Mouse (Mus musculus) megakaryocyte, adult 5-6 weeks (primary cell): ENCODE data around the gene Rnf2. TPM values are rescaled to one million over a fixed set of nuclear protein-coding genes. Genes with fewer than 3 reads are reported as not detected.
A peak's percentile ranks its signal among the peaks of the same experiment; 100 is the strongest.
"Not testable (repeated sequence)": the region's sequence is repeated elsewhere in the genome, so short reads cannot be mapped to it uniquely, and the experiment has no call there.

Experiments
- ATAC-seq: 2 replicates; pipeline ENCODE4 v1.8.0; 2016; ENCODE audit warnings: mild to moderate bottlenecking, inconsistent platforms; ENCODE audit not compliant: poor library complexity, severe bottlenecking
- total RNA-seq, 2 experiments: library from RNA; stranded (forward) in 1 of 2; stranded (reverse) in 1 of 2; fragments of 153-499, 151-499 nt in 1 of 2; fragments of 221-1000, 200-1000 nt in 1 of 2; gene quantifications; 2 replicates each; pipeline versions ENCODE4 v1.2.3 to v1.2.4; 2015 to 2017

The Rnf2 gene
- total RNA-seq, 2 experiments from 2014 or later = 39.1 to 93.8 TPM

DNA sequence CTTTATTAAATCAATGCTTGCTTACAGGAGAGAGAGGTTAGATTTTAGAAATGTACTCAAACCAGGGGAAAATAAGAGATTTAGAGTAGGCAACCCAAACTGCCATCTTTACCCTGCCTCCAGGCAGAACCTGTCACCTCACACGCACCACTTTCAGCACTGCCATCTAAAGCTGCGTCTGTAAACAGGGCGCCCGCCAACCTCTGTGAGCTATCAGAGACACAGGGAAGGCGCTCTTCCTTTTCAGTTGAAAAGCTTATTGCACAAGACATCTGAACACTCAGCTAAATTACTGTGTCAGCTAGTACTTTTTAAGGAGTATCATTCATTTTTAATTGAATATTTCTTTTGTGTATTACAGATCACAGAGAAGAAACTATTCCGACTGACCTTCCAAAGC lies 10.9 kb downstream of the Rnf2 start:
- peak; percentile 40; the same call in 1 of the 2 replicates for ATAC-seq

DNA sequence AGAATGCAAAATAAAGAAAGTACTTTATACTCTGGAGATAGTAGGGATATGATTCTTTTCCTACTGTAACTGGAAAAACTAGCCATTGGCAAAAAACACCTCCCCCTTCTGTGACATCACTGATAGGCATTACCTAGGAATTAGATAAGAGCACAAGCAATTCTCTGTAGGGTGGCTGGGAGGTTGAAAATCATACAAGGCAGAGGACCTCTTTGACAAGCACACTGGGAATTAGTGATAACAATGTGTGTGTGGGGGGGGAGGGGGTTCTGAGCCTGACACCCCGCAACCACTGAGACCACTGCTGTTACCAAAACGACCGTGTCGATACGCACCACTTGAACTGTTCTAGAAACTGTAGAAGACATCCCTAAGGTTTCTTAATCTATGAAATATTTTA lies 16.0 kb downstream of the Rnf2 start:
- ATAC-seq = no peak

DNA sequence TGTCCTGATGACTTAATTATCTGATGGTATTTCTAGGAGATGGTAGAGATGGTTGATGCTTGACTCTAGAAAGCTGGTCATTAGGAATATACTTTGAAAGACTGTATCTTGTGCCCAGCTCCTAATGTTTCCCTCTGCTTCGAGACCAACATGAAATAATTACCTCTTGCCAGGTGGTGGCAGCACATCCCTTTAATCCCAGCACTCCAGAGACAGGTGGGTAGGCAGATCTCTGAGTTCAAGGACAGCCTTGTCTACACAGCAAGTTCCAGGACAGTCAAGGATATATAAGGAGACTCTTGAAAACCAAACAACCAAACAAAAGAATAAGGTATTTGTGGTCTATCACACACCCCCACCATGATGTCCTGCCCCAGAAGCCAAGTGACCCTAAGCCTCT lies 17.2 kb downstream of the Rnf2 start:
- ATAC-seq = peak; percentile 51; the same call in 1 of the 2 replicates

DNA sequence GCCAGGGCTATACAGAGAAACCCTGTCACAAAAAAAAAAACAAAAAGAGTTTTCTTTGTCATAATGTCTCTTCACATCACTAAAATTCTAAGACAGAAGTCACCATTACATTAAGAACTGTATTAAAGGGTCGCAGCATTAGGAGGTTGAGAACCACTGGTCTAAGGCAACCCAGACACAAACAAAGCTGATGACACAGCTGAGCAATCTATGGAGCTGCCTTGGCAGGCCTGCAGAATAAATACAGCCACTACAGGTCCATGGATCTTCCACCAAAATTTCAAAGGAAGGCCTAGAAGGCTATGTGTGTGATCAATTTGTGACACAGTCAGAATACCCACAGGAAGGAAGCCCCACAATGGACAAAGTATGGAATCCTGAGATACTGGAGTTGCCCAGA lies 18.3 kb downstream of the Rnf2 start:
- no peak for ATAC-seq

DNA sequence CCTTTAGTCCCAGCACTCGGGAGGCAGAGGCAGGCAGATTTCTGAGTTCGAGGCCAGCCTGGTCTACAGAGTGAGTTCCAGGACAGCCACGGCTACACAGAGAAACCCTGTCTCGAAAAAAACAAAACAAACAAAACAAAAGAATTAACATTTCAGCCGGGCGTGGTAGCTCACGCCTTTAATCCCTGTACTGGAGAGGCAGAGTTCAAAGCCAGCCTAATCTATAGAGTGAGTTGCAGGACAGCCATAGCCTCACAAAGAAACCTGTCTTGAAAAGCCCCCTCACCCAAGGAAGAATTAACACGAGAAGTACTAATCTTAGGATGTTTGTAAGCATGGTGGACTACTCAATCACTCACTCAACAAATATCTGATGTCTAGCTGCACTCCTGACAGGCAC lies 28.4 kb downstream of the Rnf2 start:
- ATAC-seq = not testable (repeated sequence)

DNA sequence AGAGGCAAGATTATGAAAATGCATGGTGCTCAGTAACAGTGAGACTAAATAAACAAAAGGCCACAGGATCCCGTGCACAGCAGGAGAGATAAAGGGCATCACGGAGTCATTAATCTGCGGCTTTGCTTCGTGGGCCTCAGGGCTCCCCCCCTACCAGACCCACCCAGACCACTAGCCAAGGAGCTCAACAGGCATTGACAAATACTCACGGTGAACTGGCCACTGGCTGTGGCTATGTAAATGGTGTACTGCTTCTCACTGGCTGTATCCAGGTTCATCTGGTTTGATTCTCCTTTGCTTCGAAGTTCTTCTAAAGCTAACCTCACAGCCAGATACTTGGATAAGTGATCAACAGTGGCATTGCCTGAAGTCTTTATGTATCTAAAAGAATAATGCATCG lies 29.3 kb downstream of the Rnf2 start:
- ATAC-seq = no peak

DNA sequence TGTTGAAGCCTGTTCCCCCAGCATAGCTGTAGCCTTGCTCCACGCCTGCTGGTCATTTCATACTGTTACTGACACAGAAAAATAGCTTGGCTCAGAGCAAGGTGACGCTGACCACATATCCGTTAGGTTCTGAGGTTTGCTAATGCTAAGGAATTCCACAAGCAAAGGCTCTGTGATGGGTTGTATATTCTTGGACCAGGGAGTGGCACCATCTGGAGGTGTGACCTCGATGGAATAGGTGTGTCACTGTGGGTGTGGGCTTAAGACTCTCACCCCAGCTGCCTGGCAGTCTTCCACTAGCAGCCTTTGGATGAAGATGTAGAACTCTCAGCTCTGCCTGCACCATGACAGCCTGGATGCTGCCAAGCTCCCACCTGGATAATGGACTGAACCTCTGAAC lies 34.2 kb downstream of the Rnf2 start:
- ATAC-seq = no peak

DNA sequence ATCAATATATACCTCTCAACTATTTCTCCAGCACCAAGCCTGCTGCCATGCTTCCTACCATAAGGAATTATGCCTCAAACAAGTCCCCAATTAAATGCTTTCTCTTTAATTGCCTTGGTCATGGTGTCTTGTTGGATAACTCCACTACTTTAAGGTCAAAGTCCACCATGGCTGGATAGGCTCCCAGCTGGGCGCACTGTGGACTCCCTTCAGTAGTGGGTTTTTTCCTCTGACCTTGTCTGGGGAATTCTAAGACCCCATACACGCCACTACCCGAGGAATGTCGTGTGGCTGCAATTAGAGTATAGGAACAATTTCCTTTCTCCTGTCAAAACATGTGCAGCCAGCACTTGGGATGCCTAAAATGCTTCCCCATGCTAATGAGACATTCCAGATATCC lies 35.8 kb downstream of the Rnf2 start:
- no peak for ATAC-seq

DNA sequence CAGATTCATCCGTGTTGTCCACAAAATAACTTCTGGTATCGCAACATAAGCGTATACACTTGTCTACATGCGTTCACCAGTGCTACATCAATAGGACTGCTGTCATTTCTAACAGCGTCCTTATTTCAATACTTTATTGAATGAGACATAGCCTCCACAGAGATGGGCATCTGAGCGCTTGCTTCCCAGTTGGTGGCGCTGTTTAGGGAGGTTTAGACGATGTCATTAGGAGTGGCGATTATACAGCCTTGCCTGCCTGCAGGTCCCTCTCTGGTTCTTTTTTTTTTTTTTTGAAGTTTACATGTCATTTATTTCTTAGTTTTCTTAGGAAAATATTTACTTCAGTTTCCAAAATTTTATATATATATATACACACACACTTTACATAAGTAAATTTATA lies 39.5 kb downstream of the Rnf2 start:
- no peak for ATAC-seq

DNA sequence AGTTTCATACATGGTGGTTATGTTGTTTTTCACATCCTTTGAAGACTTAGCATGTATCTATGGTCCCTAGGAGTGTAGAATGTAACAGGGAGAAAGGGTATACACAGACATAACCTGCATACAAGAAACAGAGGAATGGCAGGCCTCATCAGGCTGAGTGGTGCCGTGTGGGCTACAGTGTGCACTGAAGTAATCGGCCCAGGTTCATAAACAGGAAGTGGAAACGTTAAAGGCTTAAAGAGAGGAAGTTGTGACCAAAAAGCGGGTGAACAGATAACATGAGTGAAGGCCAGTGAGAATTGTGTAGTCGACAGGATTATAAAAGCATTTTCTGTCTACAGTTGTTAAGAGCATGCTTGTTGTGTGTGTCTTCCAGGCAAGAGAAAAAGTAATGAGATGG lies 43.7 kb downstream of the Rnf2 start:
- peak; percentile 99 for ATAC-seq

DNA sequence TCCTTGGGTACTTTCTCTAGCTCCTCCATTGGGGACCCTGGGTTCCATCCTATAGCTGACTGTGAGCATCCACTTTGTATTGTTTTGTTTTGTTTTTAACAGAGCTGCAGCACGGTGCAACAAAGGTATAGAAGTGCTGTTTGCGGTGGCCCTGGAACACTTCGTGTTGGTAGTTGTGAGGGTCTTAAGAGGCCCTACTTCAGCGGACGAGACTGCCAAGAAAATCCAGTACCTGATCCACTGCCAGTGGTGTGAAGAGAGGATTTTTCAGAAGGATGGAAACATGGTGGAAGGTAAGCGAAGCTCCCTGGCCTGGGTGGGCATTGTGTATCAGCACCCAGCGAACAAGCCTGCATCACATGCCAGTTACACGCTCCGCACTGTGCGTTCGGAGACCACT lies 48.8 kb downstream of the Rnf2 start:
- no peak for ATAC-seq

DNA sequence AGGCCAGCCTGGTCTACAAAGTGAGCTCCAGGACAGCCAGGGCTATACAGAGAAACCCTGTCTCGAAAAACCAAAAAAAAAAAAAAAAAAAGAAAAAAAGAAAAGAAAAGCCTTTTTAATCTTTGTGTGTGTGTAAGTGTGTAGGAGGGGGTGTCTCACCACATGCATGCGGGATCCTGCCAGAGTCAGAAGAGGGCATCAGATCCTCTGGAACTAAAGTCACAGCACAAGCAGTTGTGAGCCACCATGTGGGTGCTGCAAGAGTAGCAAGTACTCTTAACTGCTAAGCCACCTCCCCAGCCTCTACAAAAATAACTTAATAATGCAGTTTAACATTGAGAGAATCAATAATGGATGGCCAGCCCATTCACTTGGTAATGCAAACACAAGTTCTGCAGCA lies 49.9 kb downstream of the Rnf2 start:
- no peak for ATAC-seq

DNA sequence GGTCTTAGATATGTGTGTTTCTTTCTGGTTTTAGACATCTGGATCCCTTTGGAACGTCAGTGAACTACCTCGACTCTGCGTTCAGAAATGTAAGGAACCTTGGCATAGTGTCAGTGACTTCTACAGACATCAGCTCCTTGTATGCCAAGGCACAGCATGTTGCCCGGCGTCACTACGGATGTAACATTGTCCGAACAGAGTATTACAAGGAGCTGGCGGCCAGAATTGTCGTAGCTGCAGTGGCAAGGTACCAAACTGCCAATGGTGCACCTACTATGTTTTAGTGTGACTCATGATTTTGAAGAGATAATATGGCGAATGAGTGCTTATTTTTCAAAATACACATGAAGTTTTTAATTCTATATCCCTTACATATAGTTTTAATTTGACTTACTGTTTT lies 50.9 kb downstream of the Rnf2 start:
- ATAC-seq = no peak

DNA sequence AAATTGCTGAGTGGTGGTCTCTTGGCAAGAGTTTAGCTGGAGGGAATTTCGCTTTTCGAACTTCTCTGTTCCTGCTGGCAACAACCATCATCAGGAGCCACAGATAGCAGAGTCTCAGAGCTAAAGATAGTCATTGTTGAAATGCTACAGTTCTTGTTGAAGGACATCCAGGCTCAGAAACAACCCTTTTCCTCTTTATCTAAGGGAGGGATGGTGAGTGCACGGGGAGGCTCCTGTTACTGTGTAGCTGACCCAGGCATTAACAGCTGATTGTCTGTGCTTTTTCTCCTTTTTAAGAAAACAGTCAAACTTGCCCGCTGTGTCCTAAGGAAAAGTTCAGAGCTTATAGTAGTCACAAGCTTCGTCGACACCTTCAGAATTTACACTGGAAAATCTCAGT lies 65.3 kb downstream of the Rnf2 start:
- no peak for ATAC-seq

DNA sequence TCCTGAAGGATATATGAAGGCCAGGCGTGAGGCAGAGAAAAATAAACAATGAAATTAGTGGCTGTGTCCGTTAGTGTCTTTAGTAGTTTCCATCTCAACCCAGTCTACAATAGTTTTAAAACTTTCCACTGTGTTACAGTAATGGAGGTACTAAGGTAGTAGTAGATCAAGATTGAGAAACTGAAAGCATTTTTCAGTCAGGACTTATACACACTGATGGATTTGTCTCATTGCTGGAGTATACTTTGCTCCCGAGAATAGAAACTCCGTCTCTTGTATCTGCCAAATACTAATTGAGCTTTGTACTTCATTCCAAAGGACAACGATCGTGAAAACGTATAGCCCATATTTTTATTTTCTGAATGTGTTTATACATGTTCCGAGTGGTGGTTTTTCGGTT lies 71.4 kb downstream of the Rnf2 start:
- ATAC-seq = no peak

DNA sequence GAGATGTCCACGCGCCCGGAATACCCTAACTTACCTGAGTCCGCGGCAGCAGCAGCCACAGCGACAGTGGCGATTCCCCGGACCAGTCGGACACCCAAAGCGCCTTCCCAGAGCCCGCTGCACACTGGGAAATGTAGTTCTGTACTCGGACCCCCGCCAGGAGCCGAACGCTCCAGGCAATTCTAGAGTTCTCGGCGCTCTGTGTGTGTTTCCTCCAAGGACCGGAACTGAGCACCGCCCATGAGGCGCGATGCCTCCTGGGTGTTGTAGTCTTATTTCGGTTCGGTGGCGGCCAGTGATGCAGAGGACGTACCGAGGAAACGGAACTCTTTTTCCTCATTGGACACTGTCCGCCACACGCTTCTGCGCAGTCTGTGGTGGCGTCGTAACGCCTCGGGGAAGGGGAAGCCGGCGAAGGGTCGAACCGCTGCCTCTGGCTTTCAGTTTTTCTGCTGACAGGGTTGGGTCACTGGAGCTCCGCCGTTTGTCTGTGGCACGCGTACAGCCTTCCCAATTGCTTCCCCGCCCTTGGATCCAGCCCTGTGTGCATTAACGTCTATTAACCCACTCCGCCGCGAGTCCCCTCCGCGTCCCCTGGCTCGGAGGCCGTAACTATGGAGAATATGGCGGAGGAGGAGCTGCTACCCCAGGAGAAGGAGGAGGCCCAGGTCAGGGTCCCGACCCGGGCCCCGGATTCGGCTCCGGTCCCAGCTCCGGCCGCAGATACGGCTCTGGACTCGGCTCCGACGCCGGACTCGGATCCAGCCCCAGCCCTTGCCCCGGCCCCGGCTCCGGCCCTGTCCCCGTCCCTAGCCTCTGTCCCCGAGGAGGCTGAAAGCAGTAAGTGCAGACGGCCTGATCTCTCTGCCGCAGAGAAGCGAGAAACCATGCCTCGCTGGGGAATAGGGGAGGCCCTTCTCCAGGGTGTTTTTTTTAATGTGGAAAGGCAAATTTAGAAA lies 72.2 kb downstream of the Rnf2 start, which contains the start of the genes Swt1 and Trmt1l:
TSS of gene Swt1 (minus strand) at position 193 of the 959 bp plus-strand sequence.
TSS of gene Trmt1l (plus strand) at position 280 of the 959 bp plus-strand sequence.
- ATAC-seq = peak; percentile 92

DNA sequence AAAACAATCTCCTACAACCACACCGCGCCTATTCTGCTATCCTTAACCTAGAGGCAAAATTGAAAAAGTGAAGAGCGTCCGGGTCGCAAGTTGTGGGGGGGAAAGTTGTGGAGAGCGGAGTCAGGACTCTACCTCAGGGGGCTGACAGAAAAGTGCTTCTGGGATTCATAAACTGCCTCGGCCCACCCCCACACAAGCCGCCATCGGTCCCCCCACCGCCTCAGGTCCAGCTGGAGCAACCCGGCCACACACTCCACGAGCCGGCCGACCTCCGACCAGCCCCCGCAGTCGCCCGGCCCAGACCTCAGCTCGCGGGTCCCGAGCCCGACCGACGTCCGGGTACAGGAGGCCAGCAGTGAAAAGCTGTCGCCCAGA lies 72.9 kb downstream of the Rnf2 start:
- ATAC-seq = no peak

DNA sequence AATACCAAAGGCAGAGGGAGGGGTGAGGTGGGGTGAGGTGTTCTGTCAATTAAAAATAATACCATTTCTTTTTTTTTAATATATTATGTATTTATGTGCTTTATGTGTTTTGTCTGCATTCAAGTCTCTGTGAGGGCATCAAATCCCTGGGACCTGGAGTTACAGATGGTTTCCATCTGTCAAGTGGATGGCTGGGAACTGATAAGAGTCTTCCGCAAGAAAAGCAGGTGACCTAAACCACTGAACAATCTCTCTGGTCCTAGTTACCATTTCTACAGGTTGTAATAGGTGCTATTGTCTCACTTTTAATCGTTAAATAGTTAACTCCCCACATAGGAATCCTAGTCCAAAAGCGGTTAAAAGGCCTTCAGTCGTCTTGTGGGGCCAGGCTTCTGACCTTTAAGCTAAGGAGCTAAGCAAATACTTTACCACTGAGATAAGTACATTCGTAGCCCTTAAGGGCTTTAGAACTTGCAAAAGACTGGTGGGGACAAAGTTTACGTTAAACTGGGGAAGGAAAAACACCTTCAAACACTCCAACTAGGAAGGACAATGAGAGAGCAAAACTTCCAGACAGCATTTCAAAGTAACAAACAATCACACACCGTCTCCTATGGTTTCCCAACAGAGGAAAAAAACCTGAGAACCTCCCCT lies 73.7 kb downstream of the Rnf2 start:
- ATAC-seq = no peak

DNA sequence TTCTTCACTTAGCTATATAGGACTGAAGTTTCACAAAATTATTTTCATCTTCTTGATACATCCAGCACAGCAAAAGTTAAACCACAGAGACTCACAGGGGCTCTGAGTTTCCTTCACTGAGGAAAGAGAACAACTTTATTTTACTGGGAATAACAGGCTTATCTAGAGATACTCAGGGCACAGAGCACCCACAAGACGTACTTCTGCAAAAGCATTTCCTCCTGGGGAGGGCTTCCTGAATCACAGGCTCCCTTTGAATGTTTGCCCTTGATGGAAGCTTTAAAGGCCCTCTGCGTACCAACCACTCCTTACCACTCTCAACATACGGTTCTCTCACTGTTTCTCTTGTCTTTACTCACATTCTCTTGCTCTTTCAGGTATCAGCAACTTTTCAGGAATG lies 78.6 kb downstream of the Rnf2 start:
- ATAC-seq = peak; percentile 89

DNA sequence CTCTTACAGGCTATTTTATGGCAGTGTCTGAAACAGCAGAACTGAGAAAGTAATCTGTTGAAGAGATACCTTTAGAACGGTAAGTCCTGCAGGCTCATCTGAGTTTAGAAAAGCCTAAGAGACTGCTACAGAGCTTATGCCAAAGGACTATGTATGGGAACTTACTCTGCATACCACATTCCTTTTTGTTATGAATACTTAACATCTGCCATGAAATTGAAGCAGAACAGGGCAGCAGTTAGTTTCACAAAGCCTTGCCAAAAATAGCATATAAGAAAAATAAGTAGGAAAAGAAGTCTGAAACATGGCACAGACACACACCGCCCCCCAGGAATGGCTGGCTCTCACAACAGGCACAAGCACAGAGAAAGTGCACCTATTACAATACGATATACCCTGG lies 90.9 kb downstream of the Rnf2 start:
- no peak for ATAC-seq
